Mouse (Mus musculus) myocyte (in vitro differentiated cells): ENCODE measurements at regions not wholly inside any gene's neighbourhood (a gene's known extent, or its start where the extent isn't known, plus 50 kb on each side); places are given as distances from the start of the nearest gene placed in this dataset.

Experiments used
- H3K27me3 ChIP-seq: one replicate; pipeline ENCODE4 v1.6.1; 2011; ENCODE audit not compliant: control insufficient read depth, insufficient read depth, insufficient read length
- H3K36me3 ChIP-seq: one replicate; pipeline ENCODE4 v1.6.1; 2011; ENCODE audit not compliant: control insufficient read depth, insufficient read depth
- H3K4me2 ChIP-seq: one replicate; pipeline ENCODE4 v1.6.1; 2011; ENCODE audit warnings: low read depth, control low read depth
- H3K4me3 ChIP-seq: one replicate; pipeline ENCODE4 v1.5.1; 2011; ENCODE audit warnings: mild to moderate bottlenecking, control low read depth, moderate library complexity
- H3K79me2 ChIP-seq: one replicate; pipeline ENCODE4 v1.6.1; 2011; ENCODE audit not compliant: control insufficient read depth, insufficient read depth
- H3ac ChIP-seq: one replicate; pipeline ENCODE4 v1.6.1; 2011; ENCODE audit not compliant: control insufficient read depth, insufficient read length
- CEBPB ChIP-seq: IDR thresholded peaks from 2 replicates; pipeline ENCODE4 v1.6.1; 2011; ENCODE audit warnings: mild to moderate bottlenecking, moderate library complexity; ENCODE audit not compliant: poor library complexity, insufficient read depth, severe bottlenecking
- E2F4 ChIP-seq: IDR thresholded peaks from one replicate; pipeline ENCODE4 v1.6.1; 2011; ENCODE audit warnings: mild to moderate bottlenecking, control low read depth, moderate library complexity; ENCODE audit not compliant: insufficient read depth
- MAX ChIP-seq: IDR thresholded peaks from one replicate; pipeline ENCODE4 v1.6.1; 2011; ENCODE audit warnings: low read depth, mild to moderate bottlenecking, control low read depth
- MYOD1 ChIP-seq, 3 experiments: IDR thresholded peaks; one replicate each; pipeline ENCODE4 v1.6.1; 2011; ENCODE audit warnings: control low read depth in 2 of 3, low read depth in 2 of 3, mild to moderate bottlenecking in 2 of 3, moderate library complexity in 1 of 3; ENCODE audit not compliant: insufficient read length in 2 of 3, control insufficient read depth in 1 of 3
- MYOG ChIP-seq, 3 experiments: IDR thresholded peaks; one replicate each; pipeline ENCODE4 v1.6.1; 2011; ENCODE audit warnings: control low read depth in 2 of 3, low read depth in 2 of 3, mild to moderate bottlenecking in 2 of 3; ENCODE audit not compliant: insufficient read length in 2 of 3, control insufficient read depth in 1 of 3, insufficient read depth in 1 of 3
- POLR2A ChIP-seq: IDR thresholded peaks from one replicate; pipeline ENCODE4 v1.6.1; 2011; ENCODE audit warnings: low read depth, mild to moderate bottlenecking, control low read depth, moderate library complexity; ENCODE audit not compliant: insufficient read length
- POLR2AphosphoS2 ChIP-seq: IDR thresholded peaks from one replicate; pipeline ENCODE4 v1.6.1; 2011; ENCODE audit warnings: low read depth, control low read depth; ENCODE audit not compliant: insufficient read length
- REST ChIP-seq: IDR thresholded peaks from one replicate; pipeline ENCODE4 v1.6.1; 2011; ENCODE audit warnings: mild to moderate bottlenecking, control low read depth, moderate library complexity; ENCODE audit not compliant: insufficient read depth, insufficient read length
- SRF ChIP-seq: IDR thresholded peaks from one replicate; pipeline ENCODE4 v1.6.1; 2011; ENCODE audit warnings: low read depth; ENCODE audit not compliant: control insufficient read depth, insufficient read length
- TCF12 ChIP-seq: IDR thresholded peaks from one replicate; pipeline ENCODE4 v1.6.1; 2011; ENCODE audit warnings: mild to moderate bottlenecking, control low read depth; ENCODE audit not compliant: poor library complexity, insufficient read depth, severe bottlenecking
- TCF3 ChIP-seq: IDR thresholded peaks from one replicate; pipeline ENCODE4 v1.6.1; 2011; ENCODE audit warnings: low read depth, control low read depth; ENCODE audit not compliant: insufficient read length
- USF1 ChIP-seq: IDR thresholded peaks from one replicate; pipeline ENCODE4 v1.6.1; 2011; ENCODE audit warnings: low read depth, mild to moderate bottlenecking, control low read depth, moderate library complexity

DNA sequence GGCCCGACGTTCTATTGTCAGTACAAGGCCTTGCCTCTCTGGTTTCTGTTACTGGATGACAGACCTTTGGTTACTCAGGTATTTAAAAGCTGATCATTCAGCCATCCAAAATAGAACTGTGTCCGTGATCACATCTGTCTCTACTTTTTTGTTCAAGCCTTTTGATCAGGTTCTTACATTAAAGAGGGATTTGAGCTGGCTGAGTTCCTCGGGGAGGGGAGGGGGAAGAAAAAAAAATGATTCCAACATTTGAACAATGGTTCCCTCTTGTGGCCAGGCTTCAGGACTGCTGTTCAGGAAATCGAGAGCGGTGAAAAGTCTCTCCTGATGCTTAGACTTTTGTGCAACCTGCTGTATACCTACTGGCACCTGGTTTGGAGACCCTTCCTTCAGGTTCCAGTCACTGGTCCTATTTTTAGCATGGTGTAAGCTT, 140.8 kb upstream of the Kcnh8 start:
- H3K4me2 ChIP-seq = peak overlapping the region; percentile 10
- H3K27me3 ChIP-seq = no peaks in the 10 kb centered on the region
- H3K4me3 ChIP-seq = no peak overlapping the region
- H3K79me2 ChIP-seq = no peaks in the 10 kb centered on the region
- no peaks in the 10 kb centered on the region for H3K36me3 ChIP-seq
- H3ac ChIP-seq = no peak overlapping the region
- no peak for TF ChIP-seq SRF
- no peak for TF ChIP-seq MAX
- TF ChIP-seq MYOD1 (IDR thresholded peaks at IDR 0.05; ENCODE audit: control insufficient read depth in 1 of 3, insufficient read length in 2 of 3, low read depth in 2 of 3) = no peak
- no peak for TF ChIP-seq POLR2AphosphoS2
- TF ChIP-seq POLR2A = no peak
- TF ChIP-seq CEBPB = no peak
- no peak for TF ChIP-seq REST
- TF ChIP-seq E2F4 = no peak
- no peak for TF ChIP-seq MYOG (IDR thresholded peaks at IDR 0.05; ENCODE audit: control insufficient read depth in 1 of 3, insufficient read depth in 1 of 3, insufficient read length in 2 of 3, low read depth in 2 of 3)
- TF ChIP-seq USF1 = no peak
- TF ChIP-seq TCF12 = no peak
- no peak for TF ChIP-seq TCF3

GRCm38 (mm10) chr17:52462361-52462760, 140.1 kb upstream of the Kcnh8 start:
- H3ac ChIP-seq = no peak overlapping the region
- H3K4me2 ChIP-seq = no peak overlapping the region
- TF ChIP-seq TCF12 = no peak
- no peak overlapping the region for H3K4me3 ChIP-seq
- no peaks in the 10 kb centered on the region for H3K27me3 ChIP-seq
- H3K79me2 ChIP-seq = no peaks in the 10 kb centered on the region
- no peaks in the 10 kb centered on the region for H3K36me3 ChIP-seq

GRCm38 (mm10) chr17:52468464-52468863, 134.0 kb upstream of the Kcnh8 start:
- no peaks in the 10 kb centered on the region for H3K27me3 ChIP-seq
- TF ChIP-seq REST = no peak
- TF ChIP-seq E2F4 = no peak
- TF ChIP-seq SRF = no peak
- no peak for TF ChIP-seq USF1
- no peak for TF ChIP-seq CEBPB
- TF ChIP-seq MYOD1 (IDR thresholded peaks at IDR 0.05; ENCODE audit: control insufficient read depth in 1 of 3, insufficient read length in 2 of 3, low read depth in 2 of 3) = no peak
- TF ChIP-seq MYOG (IDR thresholded peaks at IDR 0.05; ENCODE audit: control insufficient read depth in 1 of 3, insufficient read depth in 1 of 3, insufficient read length in 2 of 3, low read depth in 2 of 3) = no peak
- no peak for TF ChIP-seq TCF3
- no peak for TF ChIP-seq MAX
- TF ChIP-seq POLR2AphosphoS2 = no peak
- TF ChIP-seq POLR2A = no peak
- TF ChIP-seq TCF12 = no peak
- H3K79me2 ChIP-seq = no peaks in the 10 kb centered on the region
- no peak overlapping the region for H3K4me2 ChIP-seq
- H3ac ChIP-seq = no peak overlapping the region
- H3K4me3 ChIP-seq = no peak overlapping the region
- H3K36me3 ChIP-seq = no peaks in the 10 kb centered on the region

GRCm38 (mm10) chr17:52479327-52480086, 123.0 kb upstream of the Kcnh8 start:
- TF ChIP-seq POLR2AphosphoS2 (no peak), SRF (no peak), TCF3 (no peak), MAX (no peak), POLR2A (no peak), REST (no peak), MYOD1 (IDR thresholded peaks at IDR 0.05; ENCODE audit: control insufficient read depth in 1 of 3, insufficient read length in 2 of 3, low read depth in 2 of 3) (no peak), USF1 (no peak), CEBPB (no peak), TCF12 (no peak), MYOG (IDR thresholded peaks at IDR 0.05; ENCODE audit: control insufficient read depth in 1 of 3, insufficient read depth in 1 of 3, insufficient read length in 2 of 3, low read depth in 2 of 3) (no peak), E2F4 (no peak)
- H3K4me3 ChIP-seq = no peak overlapping the region
- H3K36me3 ChIP-seq = no peaks in the 10 kb centered on the region
- H3K27me3 ChIP-seq = no peaks in the 10 kb centered on the region
- H3K4me2 ChIP-seq = no peak overlapping the region
- H3ac ChIP-seq = no peak overlapping the region
- H3K79me2 ChIP-seq = no peaks in the 10 kb centered on the region
